Mouse (Mus musculus): ENCODE data around the gene Stk4.

Gene Stk4

GRCm38 (mm10) chr2:164174649-164175395 is 104.7 kb downstream of the Stk4 start:
- no peak for DNase-seq (ENCODE audit: low spot score)

GRCm38 (mm10) chr2:164175850-164176249 is 105.7 kb downstream of the Stk4 start:
- DNase-seq (ENCODE audit: low spot score), result no peak

GRCm38 (mm10) chr2:164177831-164178230 is 107.7 kb downstream of the Stk4 start:
- no peak for DNase-seq (ENCODE audit: low spot score)

- DNase-seq (ENCODE audit: low spot score), result no peak
Observed at GRCm38 (mm10) chr2:164180124-164180523, 110.0 kb downstream of the Stk4 start.

DNA sequence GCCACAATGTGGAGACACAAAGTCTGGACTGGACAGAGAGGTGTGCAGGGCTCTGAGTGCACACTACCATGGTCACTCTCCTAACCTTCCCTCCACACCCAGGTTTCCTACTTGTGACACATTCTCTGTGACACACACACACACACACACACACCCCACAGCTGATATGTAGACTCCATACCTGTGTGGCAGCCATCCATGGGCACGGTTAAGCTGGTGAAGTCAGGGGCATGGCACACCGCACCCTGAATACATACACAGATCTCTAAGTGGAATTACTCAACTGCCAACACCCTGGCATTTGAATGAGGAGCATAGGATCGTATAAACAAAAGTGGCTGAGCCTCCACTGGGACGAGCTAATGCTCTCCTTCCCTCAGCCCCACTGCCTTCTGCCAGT is 110.6 kb downstream of the Stk4 start:
- DNase-seq (ENCODE audit: low spot score), result no peak

DNA sequence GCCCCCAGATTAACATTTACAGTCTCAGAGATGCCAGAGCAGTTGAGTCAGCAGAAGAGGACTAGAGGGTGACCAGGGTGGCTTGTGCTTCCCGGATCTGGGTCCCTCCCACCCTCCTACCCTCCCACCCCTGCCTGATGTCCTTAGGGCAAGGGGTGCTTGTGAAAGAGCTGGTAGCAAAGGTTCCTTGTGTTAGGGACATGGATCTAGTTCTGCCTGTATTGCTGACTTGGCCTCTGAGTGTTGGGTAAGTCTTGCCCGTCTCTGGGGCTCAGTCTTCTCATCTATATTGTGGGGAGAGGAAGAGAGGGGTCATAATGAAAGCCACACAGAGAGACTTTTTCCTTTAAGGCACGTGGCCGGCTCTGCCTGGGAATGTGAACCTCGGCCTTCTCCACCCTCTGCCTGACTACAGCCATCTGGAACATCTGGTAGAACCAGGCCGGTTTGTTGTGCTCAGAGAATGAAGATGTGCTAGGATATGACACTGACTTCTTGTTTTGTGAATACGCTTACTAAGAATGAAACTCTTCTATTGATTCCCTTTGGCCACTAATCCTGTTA is 112.7 kb downstream of the Stk4 start, which contains the start of gene Wfdc5:
TSS of gene Wfdc5 (minus strand) at position 51 of the 564 bp plus-strand sequence.
- no peak for DNase-seq (ENCODE audit: low spot score)

DNA sequence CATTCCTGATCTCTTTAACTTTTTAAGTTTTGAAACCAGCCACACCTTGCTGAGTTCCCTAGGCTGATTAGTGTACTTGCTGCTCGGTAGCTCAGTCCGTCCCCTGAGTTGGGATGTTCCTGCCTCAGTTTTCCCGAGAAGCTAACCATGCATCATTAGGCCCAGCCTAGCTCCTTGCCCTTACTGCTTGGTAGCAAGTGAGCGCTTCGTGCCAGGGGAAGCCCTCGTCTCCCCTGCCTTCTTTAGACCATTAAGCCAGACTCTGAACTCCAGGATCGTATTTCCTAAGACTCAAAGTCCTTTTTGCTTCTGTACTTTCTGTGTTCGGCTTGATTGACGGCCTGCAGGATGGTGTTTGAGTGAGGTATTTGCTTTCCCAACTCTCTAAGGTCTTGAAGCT is 113.2 kb downstream of the Stk4 start:
- DNase-seq (ENCODE audit: low spot score), result no peak

- no peak for DNase-seq (ENCODE audit: low spot score)
Observed at GRCm38 (mm10) chr2:164184145-164184719, 114.1 kb downstream of the Stk4 start.

DNA sequence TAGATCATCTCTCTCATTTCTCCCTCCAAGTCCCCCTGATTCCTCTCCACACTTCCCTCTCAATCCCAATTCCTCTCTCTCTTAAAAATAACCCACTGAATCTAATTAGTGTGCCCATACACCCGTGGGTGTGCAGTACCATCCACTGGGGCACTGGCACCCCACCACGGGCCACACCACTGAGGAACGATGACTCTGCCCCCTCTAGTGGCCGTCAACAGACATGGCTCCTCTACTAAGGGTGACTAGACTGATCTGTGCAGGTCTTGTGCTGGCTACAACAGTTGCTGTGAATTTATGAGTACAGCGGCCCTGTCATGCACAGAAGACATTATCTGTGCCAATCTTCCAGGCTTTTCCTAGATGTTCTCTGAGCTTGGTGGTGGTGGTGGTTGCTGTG is 118.6 kb downstream of the Stk4 start:
- no peak for DNase-seq (ENCODE audit: low spot score)

- DNase-seq (ENCODE audit: low spot score), result no peak
Observed at GRCm38 (mm10) chr2:164190576-164190975, 120.5 kb downstream of the Stk4 start, which contains the start of gene Wfdc12. Gene Wfdc12 (minus strand): TSS chr2:164190608.

- no peak for DNase-seq (ENCODE audit: low spot score)
Observed at GRCm38 (mm10) chr2:164192279-164192678, 122.2 kb downstream of the Stk4 start.

DNA sequence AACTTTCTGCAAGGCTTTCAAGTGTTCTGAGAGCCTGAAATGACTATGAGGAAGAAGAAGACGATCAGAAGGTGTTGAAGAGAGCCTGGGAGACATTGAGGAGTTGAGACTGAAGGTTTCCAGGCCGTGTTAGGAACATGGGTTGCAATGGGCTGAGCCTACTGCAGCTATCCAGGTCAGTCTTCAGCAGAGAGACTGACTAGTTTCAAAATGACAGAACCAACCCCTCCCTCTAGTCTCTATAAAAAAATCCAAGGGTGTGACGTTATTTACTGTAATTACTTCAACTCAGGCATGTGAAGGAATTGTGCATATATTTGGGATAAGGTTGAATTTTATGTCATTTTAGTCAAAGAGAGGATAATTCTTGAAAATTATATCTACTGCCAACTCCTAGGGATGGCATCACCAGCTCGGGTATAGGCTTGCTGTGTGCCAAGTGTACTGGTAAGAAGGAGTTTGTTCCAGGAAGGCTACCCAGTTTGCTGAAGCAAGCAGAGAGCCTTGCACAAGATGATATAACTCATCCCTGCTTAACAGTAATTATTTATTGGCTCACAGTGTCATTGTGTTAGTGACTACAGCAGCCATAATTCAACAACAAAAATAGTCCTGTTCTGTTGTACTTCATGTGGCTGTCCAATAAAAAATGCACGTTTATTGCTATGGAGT is 125.0 kb downstream of the Stk4 start:
- DNase-seq (ENCODE audit: low spot score), result no peak

GRCm38 (mm10) chr2:164195971-164196699 is 126.0 kb downstream of the Stk4 start:
- DNase-seq (ENCODE audit: low spot score), result no peak

GRCm38 (mm10) chr2:164196700-164196990 is 126.5 kb downstream of the Stk4 start:
- no peak for DNase-seq (ENCODE audit: low spot score)

GRCm38 (mm10) chr2:164199626-164200327 is 129.7 kb downstream of the Stk4 start, which contains the start of gene Wfdc15a:
Gene Wfdc15a (minus strand): TSS chr2:164200130.
- DNase-seq (ENCODE audit: low spot score), result no peak

Measured in c-Kit-positive CD71-positive TER-119-positive erythroid progenitor cells, embryonic 14.5 days (primary cell).